Mouse (Mus musculus): ENCODE measurements around the gene Pole3.

DNA sequence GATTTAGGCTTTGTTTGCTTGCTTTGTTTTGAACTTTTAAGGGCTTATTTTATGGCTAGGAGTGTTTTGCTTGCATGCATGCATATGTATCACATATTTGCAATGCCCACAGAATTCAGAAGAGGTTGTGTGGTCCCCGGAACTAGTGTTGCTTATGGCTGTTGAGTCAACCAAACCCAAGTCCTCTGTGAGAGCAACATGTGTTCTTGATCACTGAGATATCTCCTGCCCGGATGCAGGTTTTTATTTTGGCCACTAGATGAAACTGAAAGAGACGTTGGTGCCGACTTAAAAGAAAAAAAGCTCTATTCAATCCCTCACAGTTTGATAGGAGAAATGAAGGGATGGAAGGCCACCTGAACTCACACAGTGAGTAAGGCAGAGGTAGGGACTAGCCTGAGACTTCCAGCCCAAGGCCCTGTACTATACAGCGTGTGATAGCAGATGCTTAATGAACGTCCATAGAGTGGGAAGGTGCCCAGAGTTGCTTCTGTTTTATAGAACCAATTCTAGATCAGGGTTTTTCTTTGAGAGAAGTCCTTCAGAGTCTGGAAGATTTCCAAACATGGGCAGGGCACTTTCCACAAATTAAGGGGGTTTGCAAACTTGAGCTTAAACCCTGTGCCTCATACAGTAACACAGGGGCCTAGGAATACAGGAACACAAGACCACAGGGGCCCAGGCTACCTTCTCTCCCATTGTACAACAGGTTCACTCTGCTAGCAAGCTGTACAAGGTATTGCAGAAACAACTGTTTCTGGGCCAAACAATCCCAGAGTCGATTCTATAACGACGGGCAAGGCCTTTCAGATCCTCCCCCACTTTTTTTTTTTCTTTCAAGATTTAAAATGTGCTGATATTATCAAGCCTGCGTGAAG is 7.1 kb downstream of the Pole3 start:
- TF ChIP-seq CTCF (IDR thresholded peaks at IDR 0.05; ENCODE audit: low read depth) (no peak), EP300 (optimal IDR thresholded peaks at IDR 0.05) (no peak)

Data from stomach, postnatal 0 days (tissue).